Mouse (Mus musculus) thymus, postnatal 4 days (tissue): Measurements from ENCODE around the gene Pou2f3.

ENCODE experiments used
- DNase-seq: peaks from one replicate; pipeline ENCODE4 v3.0.0; 2021

Gene Pou2f3

GRCm38 (mm10) chr9:43210190-43210682, at the start of gene Pou2f3:
Gene Pou2f3, minus strand, starts transcription at chr9:43210369.
- DNase-seq: no peak

- no peak for DNase-seq
Observed at GRCm38 (mm10) chr9:43253271-43253681, 43.1 kb upstream of the Pou2f3 start.

- no peak for DNase-seq
Observed at GRCm38 (mm10) chr9:43252790-43253189, 42.6 kb upstream of the Pou2f3 start.

GRCm38 (mm10) chr9:43251786-43252185, 41.6 kb upstream of the Pou2f3 start:
- no peak for DNase-seq

GRCm38 (mm10) chr9:43246738-43247180, 36.6 kb upstream of the Pou2f3 start:
- no peak for DNase-seq

- no peak for DNase-seq
Observed at GRCm38 (mm10) chr9:43245801-43246570, 35.8 kb upstream of the Pou2f3 start.

GRCm38 (mm10) chr9:43242432-43242831, 32.3 kb upstream of the Pou2f3 start:
- DNase-seq: peak; percentile 15

GRCm38 (mm10) chr9:43241970-43242369, 31.8 kb upstream of the Pou2f3 start:
- DNase-seq: no peak

- no peak for DNase-seq
Observed at GRCm38 (mm10) chr9:43241291-43241690, 31.1 kb upstream of the Pou2f3 start.

GRCm38 (mm10) chr9:43240594-43240900, 30.4 kb upstream of the Pou2f3 start:
- no peak for DNase-seq

GRCm38 (mm10) chr9:43239712-43240593, 29.8 kb upstream of the Pou2f3 start, which contains the start of gene Oaf:
Gene Oaf, minus strand, starts transcription at chr9:43239911.
- peak; percentile 52 for DNase-seq

GRCm38 (mm10) chr9:43238631-43239545, 28.7 kb upstream of the Pou2f3 start:
- DNase-seq: peak; percentile 21

GRCm38 (mm10) chr9:43238167-43238566, 28.0 kb upstream of the Pou2f3 start:
- no peak for DNase-seq

- DNase-seq: no peak
Observed at GRCm38 (mm10) chr9:43237111-43237775, 27.1 kb upstream of the Pou2f3 start.

- no peak for DNase-seq
Observed at GRCm38 (mm10) chr9:43236576-43236975, 26.4 kb upstream of the Pou2f3 start.

- DNase-seq: no peak
Observed at GRCm38 (mm10) chr9:43236106-43236505, 25.9 kb upstream of the Pou2f3 start.

- no peak for DNase-seq
Observed at GRCm38 (mm10) chr9:43235336-43235735, 25.2 kb upstream of the Pou2f3 start.

GRCm38 (mm10) chr9:43234496-43234895, 24.3 kb upstream of the Pou2f3 start:
- DNase-seq: no peak

- no peak for DNase-seq
Observed at GRCm38 (mm10) chr9:43233515-43233914, 23.3 kb upstream of the Pou2f3 start.

- no peak for DNase-seq
Observed at GRCm38 (mm10) chr9:43233044-43233443, 22.9 kb upstream of the Pou2f3 start.

GRCm38 (mm10) chr9:43232286-43232685, 22.1 kb upstream of the Pou2f3 start:
- DNase-seq: no peak

GRCm38 (mm10) chr9:43231805-43232204, 21.6 kb upstream of the Pou2f3 start:
- no peak for DNase-seq
